Mouse (Mus musculus) adrenal gland, postnatal 36 days (tissue): Measurements from ENCODE around the gene Ube2c. TPM values are rescaled to one million over a fixed set of nuclear protein-coding genes. Genes with fewer than 3 reads are reported as not detected.

Source experiments
- DNase-seq, 2 experiments: peaks; one replicate each; pipeline ENCODE4 v3.0.0; 2021; ENCODE audit warnings: mixed read lengths in 1 of 2
- total RNA-seq, 2 experiments: library from RNA; stranded (reverse); gene quantifications; 2 replicates each; pipeline ENCODE4 v1.2.3; 2021

Gene Ube2c
- total RNA-seq, 2 experiments from 2014 or later = 7.0 to 10.4 TPM

- DNase-seq = no peak
Observed at GRCm38 (mm10) chr2:164761971-164762370, 7.7 kb upstream of the Ube2c start.

GRCm38 (mm10) chr2:164762593-164762992, 7.1 kb upstream of the Ube2c start:
- DNase-seq = no peak

GRCm38 (mm10) chr2:164765841-164766240, 3.9 kb upstream of the Ube2c start:
- DNase-seq = no peak

- DNase-seq = no peak
Observed at GRCm38 (mm10) chr2:164767812-164768540, 1.7 kb upstream of the Ube2c start.

GRCm38 (mm10) chr2:164770279-164770678, 581 bp downstream of the Ube2c start:
- no peak for DNase-seq

GRCm38 (mm10) chr2:164771123-164771522, 1.4 kb downstream of the Ube2c start:
- DNase-seq = no peak

- no peak for DNase-seq
Observed at GRCm38 (mm10) chr2:164773229-164773988, 3.7 kb downstream of the Ube2c start.

GRCm38 (mm10) chr2:164773989-164774364, 4.3 kb downstream of the Ube2c start:
- no peak for DNase-seq

- DNase-seq = no peak
Observed at GRCm38 (mm10) chr2:164776130-164776529, 6.4 kb downstream of the Ube2c start.

GRCm38 (mm10) chr2:164776801-164777200, 7.1 kb downstream of the Ube2c start:
- DNase-seq = no peak

- DNase-seq = no peak
Observed at GRCm38 (mm10) chr2:164777246-164778014, 7.7 kb downstream of the Ube2c start.

- no peak for DNase-seq
Observed at GRCm38 (mm10) chr2:164778015-164778287, 8.3 kb downstream of the Ube2c start.

GRCm38 (mm10) chr2:164778809-164779208, 9.1 kb downstream of the Ube2c start:
- DNase-seq = no peak

- DNase-seq = no peak
Observed at GRCm38 (mm10) chr2:164779481-164780086, 9.9 kb downstream of the Ube2c start, which contains the start of gene Tnnc2. TSS of gene Tnnc2 (minus strand) at chr2:164779967.

GRCm38 (mm10) chr2:164781876-164782275, 12.2 kb downstream of the Ube2c start:
- DNase-seq = no peak

- peak in 1 of 2 experiments; percentile 22 for DNase-seq
Observed at GRCm38 (mm10) chr2:164783926-164784581, 14.4 kb downstream of the Ube2c start.

- DNase-seq = peak in 1 of 2 experiments; percentile 28
Observed at GRCm38 (mm10) chr2:164784869-164785420, 15.2 kb downstream of the Ube2c start.

GRCm38 (mm10) chr2:164785481-164786387, 16.0 kb downstream of the Ube2c start, which contains the start of gene Snx21:
TSS of gene Snx21 (plus strand) at chr2:164785823.
- peak; percentile 96 to 97 for DNase-seq

- peak in 1 of 2 experiments; percentile 18 for DNase-seq
Observed at GRCm38 (mm10) chr2:164786388-164786885, 16.7 kb downstream of the Ube2c start.

- no peak for DNase-seq
Observed at GRCm38 (mm10) chr2:164787032-164787431, 17.3 kb downstream of the Ube2c start.
